Mouse (Mus musculus) CH12.LX (cell line): ENCODE measurements at regions not wholly inside any gene's neighbourhood (a gene's known extent, or its start where the extent isn't known, plus 50 kb on each side); places are given as distances from the start of the nearest gene placed in this dataset.

Experiments
- CHD2 ChIP-seq: IDR thresholded peaks from 2 replicates; pipeline ENCODE4 v1.6.1; 2011; ENCODE audit warnings: low read length, improper control_type of control experiment
- CTCF ChIP-seq, 2 experiments: IDR thresholded peaks in 1 of 2; conservative IDR thresholded peaks in 1 of 2; 2 replicates each; pipeline ENCODE4 v1.5.1; 2011 to 2012; ENCODE audit warnings: low read depth in 2 of 2, low read length in 2 of 2, improper control_type of control experiment in 1 of 2, inconsistent platforms in 1 of 2, mild to moderate bottlenecking in 1 of 2, moderate library complexity in 1 of 2
- ETS1 ChIP-seq: conservative IDR thresholded peaks from 2 replicates; pipeline ENCODE4 v1.6.1; 2012; ENCODE audit warnings: low read depth, mild to moderate bottlenecking, inconsistent platforms, low read length, improper control_type of control experiment, moderate library complexity
- MEF2A ChIP-seq: IDR thresholded peaks from 2 replicates; pipeline ENCODE4 v1.6.1; 2014; ENCODE audit warnings: low read depth, mild to moderate bottlenecking, inconsistent platforms, low read length, improper control_type of control experiment, borderline replicate concordance
- MYC ChIP-seq: IDR thresholded peaks from 2 replicates; pipeline ENCODE4 v1.6.1; 2011; ENCODE audit warnings: low read depth, mild to moderate bottlenecking, improper control_type of control experiment, low read length
- NRF1 ChIP-seq: IDR thresholded peaks from 2 replicates; pipeline ENCODE4 v1.6.1; 2014; ENCODE audit warnings: low read depth, mild to moderate bottlenecking, inconsistent platforms, low read length, improper control_type of control experiment, moderate library complexity
- POLR2A ChIP-seq: IDR thresholded peaks from 2 replicates; pipeline ENCODE4 v1.6.1; 2011; ENCODE audit warnings: low read depth, mild to moderate bottlenecking, improper control_type of control experiment, low read length
- TCF12 ChIP-seq: IDR thresholded peaks from 2 replicates; pipeline ENCODE4 v1.6.1; 2014; ENCODE audit warnings: low read depth, mild to moderate bottlenecking, inconsistent platforms, low read length, improper control_type of control experiment
- UBTF ChIP-seq: IDR thresholded peaks from 2 replicates; pipeline ENCODE4 v1.6.1; 2012; ENCODE audit warnings: low read depth, mild to moderate bottlenecking, inconsistent platforms, low read length, improper control_type of control experiment, moderate library complexity
- USF2 ChIP-seq: conservative IDR thresholded peaks from 2 replicates; pipeline ENCODE4 v1.6.1; 2011; ENCODE audit warnings: low read depth, low read length, improper control_type of control experiment

DNA sequence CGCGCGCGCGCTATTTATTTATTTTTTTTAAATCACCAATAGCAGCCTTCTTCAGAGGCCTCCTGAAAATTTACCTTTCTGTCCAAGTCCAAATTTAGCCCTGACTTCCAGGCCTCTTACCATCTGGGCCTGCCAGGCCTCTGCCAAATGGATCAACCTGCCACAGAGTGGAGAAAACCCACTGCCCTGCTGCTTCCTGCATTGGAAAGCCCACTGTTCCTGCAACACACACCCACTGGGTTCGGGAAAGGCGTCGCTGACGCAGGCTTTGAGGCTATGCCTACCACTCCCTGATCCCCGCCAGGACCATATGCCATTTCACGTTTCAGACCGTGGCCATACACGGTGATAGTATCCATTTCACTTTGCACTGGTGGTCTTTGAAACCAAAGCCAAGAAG, 53.4 kb upstream of the Klf13 start:
- TF ChIP-seq POLR2A (no peak), CHD2 (no peak), NRF1 (no peak), MEF2A (no peak), USF2 (no peak), CTCF (conservative IDR thresholded peaks at IDR 0.05 in 1 of 2, IDR thresholded peaks at IDR 0.05 in 1 of 2; ENCODE audit: low read depth in 2 of 2, low read length in 2 of 2) (no peak), TCF12 (no peak), MYC (no peak), ETS1 (no peak), UBTF (no peak)
